Mouse (Mus musculus) ovary, postnatal 36 days (tissue): Measurements from ENCODE around the gene Rnf225.
"Not testable (repeated sequence)": the region's sequence is repeated elsewhere in the genome, so short reads cannot be mapped to it uniquely, and the experiment has no call there.

Experiments used
- DNase-seq: peaks from one replicate; pipeline ENCODE4 v3.0.0; 2022; ENCODE audit warnings: low spot score, mixed read lengths

The Rnf225 gene

DNA sequence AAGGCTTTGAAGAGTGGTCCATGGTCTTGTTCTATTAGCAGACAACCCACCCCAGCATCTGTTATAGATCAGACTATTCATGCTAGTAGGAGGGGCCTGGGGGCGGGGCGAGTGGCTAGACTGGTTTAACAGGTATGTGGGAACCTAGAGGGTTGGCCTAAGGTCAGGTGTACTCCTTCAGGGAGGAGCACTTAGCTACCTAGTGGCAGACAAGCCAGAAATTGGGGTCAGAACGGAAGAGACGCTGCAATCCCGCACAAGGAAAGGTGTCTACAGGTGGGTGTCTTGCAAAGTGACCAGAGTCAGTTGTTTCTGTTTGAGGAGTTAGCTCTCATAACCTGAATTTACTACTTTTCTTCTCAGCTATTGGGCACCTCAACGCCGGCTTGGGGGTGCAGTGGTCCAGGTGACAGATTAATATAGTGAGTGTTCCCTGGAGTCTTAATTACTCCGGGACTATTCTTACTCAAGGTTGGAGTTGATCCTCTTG, at the start of gene Rnf225:
Gene Rnf225 (plus strand): TSS at position 226 of the 490 bp plus-strand sequence.
- DNase-seq = peak; percentile 48

DNA sequence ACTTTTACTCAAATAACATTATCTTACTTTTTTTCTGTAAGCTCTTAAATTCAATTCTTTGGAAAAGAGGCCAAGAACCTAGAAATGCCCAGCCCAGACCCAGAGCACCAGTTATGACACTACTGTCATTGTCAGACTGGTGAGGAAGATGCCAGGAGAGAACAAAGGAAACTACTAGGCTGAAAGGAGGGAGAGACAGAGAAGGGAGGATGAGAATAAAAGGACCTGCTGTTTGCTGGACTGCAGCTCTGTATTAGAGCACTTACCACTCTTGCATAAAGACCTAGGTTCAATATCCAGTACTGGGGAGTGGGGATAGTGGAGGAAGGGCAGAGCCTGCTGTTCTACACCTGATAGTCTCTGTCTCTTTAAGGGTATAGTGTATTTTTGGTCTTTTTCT, 47.2 kb upstream of the Rnf225 start:
- no peak for DNase-seq

DNA sequence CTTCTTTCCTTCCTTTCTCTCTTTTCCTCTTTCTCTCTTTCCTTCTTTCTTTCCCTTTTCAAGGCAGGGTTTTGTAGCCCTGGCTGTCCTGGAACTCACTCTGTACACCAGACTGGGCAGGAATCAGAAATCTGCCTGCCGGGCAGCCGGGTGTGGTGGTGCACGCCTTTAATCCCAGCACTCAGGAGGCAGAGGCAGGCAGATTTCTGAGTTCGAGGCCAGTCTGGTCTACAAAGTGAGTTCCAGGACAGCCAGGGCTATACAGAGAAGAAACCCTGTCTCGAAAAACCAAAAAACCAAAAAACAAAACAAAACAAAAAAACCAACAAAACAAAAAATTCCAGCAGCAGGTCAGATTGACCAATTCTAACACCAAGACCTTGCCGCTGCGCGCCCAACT, 46.7 kb upstream of the Rnf225 start:
- not testable (repeated sequence) for DNase-seq

DNA sequence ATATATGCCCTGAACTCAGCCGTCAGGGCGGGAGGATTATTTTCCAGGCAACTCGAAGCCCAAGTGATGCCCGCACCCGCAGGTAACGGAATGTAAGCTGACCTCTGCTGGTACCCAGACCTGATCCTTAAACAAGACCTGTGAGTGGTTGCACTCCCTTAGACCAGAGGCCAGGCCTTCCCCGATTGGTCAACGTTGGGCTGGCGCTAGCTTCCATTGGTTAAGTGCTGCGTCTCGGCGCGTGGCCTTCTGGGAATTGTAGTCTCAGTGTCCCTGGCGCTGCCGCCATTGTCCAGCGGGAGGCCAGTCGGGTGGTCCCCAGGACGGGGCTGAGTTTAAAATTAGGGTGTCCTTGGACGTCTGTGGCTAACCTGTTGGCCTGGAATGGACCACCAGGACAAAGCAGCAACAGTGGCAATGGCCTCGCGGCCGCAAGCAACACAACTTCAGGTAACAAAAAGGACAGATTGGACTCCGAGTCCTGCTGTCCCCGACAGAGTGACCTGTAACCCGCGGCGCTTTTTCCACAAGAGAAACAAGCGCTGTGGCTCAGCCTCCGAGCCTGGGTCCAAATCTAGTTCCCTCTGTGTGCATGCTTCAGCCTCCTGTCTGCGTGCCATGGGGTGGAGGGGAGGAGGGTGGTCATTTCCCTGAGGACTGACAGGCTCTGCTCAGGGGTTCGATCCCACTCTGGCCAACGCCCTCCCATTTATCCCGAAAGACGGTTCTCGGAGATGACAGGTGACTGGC, 46.1 kb upstream of the Rnf225 start, which contains the start of gene Zfp128:
Gene Zfp128 (plus strand): TSS at position 267 of the 750 bp plus-strand sequence.
- DNase-seq = peak; percentile 90

DNA sequence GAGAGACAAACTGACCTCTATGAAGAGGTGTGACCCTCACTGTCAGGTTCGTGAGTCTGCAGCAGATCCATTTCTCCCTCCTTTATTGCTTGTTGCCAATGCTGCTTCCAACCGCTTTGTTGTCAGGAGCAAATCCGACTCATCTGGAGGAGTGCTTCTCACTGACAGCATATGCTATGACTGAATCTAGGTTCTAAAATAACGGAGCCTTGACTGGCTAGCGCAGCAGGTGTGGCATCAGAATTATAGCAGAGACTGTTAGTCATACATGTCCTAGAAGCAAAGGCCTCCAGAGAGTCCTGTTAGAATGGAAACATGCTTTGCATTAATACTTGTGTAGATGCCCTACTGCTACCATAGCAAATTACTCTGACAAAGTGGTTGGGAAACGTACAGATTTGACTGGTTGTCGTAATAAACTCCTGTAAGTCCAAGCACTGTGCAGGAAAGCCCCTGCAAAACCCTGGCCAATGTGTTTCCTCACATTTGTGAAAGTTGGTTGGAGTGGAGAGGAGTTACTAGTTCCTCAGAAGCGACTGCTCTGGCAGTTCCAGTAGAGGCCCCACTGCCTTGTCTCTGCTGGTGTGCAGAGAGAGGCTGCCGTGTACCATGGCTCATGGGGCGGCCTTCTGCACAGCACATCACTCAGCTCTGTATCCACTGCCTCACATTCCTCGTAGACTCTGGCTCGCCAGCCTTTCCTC, 40.5 kb upstream of the Rnf225 start:
- no peak for DNase-seq

DNA sequence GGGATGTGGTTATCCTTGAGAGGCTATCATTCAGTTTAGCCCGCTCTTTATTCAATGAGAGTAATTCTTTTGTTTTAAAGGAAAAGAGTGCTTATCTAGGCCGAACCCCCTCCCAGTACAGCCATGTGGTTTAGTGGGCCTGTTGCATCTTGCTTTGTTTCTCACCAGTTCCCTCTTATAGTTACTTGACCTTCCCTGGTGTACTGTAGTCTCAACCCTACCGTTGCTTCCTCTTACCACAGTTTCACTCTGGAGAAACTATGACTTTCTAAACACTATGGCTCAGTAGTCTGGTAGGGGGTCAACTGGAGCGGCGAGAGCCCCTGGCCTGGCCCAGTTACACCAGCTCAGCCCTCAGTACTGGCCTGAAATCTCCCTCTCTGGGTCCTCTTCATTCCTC, 39.6 kb upstream of the Rnf225 start:
- DNase-seq = no peak

DNA sequence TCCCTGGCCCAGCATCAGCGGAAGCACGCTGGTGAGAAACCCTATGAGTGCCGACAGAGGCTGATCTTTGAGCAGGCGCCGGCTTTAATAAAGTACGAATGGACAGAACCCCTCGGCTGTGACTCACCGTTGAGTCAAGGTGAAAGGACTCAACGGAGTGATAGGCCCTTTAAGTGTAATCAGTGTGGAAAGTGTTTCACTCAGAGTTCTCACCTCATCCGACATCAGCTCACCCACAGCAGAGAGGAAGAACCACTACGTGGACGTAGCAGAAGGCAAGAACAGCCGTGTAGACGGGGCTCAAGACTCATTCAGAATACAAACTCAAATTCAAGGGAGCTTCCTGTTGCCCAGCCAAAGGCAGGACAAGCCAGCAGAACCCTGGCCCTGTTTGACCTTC, 36.3 kb upstream of the Rnf225 start:
- DNase-seq = no peak

DNA sequence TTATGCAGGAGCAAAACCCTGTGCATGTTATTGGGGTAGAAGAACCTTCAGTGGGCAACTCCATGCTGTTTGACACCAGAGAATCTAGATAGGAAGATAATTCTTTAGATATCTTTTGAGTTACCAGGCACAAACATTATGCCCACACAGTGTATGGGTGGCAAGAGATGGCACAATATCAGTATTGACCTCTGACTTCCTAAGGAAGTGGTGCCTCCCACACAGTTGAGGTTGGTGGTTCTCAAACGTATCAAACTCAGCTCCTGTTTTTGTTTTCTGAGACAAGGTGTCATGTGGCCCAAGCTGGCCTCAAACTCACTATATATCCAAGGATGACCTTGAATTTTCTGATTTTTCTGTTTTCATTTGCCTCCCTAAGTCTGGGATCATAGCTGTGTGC, 35.9 kb upstream of the Rnf225 start:
- no peak for DNase-seq

DNA sequence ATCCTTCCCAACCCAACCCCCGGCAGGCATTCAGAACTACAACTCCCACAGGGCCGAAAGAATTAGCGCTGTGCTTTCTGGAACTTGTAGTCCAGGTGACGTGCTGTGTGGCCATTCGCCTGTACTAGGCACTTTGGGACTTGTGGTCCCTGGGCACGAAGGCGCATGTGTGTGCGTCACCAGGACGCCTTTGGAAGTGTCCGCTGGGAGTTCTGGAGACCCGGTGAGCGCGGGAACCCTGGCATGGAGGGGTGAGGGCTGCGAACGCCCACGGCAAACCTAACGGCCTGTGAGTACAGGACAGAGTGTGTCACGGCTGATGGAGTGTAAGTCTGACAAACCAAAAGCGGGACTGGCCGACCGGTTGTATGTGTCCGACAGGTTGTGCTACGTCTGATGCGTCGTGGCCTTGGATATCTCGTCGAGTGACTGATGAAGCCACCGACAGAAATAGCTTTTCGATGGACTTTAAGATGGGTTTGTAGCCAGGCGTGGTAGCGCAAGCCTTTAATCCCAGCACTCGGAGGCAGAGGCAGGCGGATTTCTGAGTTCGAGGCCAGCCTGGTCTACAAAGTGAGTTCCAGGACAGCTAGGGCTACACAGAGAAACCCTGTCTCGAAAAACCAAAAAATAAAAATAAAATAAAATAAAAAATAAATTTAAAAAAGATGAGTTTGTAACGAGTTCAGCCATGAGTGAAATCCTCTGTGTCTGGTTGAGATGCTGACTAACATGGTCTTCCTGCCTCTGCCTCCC, 29.4 kb upstream of the Rnf225 start, which contains the start of gene Zscan22:
Gene Zscan22 (plus strand): TSS at position 161 of the 756 bp plus-strand sequence.
- peak; percentile 86 for DNase-seq

DNA sequence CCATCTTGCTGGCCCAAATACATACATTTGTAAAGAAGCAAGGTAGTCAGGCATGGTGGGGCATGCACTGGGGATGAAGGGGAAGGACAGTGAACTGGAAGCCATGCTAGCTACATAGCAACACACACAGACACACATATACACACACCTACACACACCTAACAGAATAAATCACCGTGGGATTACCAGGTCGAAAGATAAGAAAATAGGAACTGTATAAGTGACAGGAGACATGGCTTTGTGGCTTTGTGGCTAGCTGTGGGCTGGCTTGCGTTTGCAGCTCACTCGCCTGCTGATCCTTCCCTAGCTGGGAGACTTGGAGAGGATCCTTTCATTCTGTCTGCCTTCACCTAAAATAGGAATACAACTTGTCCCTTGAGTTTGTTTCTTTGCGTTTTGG, 25.7 kb upstream of the Rnf225 start:
- DNase-seq = no peak

DNA sequence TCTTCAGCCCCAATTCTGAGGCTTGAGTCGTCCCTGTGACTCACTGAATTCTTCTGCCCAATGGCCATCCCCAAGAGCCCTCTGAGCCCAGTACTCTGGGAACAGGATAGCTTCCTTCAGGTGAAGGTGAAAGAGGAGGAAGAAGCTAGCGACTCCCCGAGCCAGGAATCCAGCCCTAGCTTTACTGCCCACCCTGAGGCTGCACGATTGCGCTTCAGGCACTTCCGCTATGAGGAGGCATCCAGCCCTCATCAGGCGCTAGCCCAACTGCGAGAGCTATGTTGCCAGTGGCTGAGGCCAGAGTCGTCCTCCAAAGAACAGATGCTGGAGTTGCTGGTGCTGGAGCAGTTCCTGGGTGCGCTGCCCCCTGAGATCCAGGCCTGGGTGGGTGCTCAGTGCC, 23.6 kb upstream of the Rnf225 start:
- no peak for DNase-seq

DNA sequence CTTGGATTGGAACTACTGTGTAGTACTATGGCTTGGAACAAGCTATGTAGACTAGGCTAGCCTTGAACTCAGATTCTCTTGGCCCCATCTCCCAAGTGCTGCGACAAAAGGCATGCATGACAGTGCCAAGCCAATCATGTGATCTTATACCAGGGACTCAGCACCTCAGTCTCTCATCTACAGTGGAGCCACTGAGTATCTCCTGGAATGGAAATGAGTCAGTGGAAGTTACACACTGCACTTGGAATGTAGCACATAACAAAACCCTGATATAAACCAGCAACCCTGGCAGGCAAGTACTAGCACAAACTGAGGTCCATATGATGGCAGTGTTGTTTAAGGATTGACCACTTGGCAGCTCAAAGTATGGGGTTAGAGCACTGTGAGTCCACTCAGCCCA, 22.1 kb upstream of the Rnf225 start:
- no peak for DNase-seq

DNA sequence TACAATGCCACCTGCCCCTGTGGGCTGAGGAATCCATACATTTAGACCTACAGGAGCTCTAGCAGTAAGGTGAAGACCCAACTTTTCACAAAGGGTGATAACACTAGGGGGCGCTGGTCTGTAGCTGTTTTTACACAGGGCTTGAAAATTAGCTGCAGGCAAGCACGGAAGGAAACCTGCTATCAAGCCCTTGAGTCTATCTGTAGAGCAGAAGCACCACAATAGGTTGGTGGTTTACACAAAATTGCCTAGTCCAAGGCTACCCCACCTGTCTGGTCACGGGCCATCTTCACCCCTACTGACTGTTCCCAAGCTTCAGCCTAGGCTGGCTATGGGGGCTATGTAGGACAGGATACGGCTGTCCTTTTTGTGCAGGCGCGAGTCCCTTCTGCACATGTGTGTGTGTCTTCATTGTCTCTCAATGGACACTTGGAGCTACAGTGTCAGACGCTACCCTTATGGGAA, 17.7 kb upstream of the Rnf225 start:
- peak; percentile 64 for DNase-seq

DNA sequence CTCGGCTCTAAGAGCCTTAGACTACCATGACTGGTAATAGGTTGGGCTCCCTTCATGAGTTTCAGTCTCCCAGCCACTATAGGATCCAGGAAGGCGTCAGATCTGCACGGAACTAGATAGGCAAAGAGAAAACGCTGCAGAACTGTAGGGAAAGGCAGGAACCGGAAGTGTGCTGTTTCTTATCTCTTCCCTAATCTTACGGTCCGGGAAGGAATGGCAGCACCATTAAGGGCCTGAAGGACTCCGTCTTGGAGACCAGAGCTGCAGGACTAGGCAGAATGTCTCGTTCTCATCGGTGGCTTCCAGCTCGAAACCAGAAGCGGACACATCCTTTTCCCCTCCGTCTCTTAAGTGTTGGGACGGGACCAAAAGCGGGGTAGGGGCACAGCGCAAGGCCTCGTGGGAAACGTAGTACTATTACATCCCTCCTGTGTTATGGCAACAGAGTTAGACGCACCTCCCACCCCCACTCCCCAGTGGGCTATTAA, 17.0 kb upstream of the Rnf225 start:
- DNase-seq = peak; percentile 62

DNA sequence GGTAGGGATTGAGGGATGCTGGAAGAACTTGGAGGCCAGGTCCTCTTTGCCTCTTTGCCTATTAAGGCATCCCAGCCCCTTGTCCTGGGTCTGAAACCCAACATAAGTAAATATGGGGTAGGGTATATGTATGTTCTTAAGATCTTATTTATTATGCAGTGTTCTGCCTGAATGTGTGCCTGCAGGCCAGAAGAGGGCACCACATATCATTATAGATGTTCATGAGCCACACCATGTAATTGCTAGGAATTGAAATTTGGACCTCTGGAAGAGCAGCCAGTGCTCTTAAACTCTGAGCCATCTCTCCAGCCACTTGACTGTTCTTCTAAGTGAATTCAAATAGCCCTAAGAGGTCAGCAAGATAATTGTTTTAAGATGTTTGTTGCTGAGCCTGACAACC, 13.7 kb upstream of the Rnf225 start:
- no peak for DNase-seq

DNA sequence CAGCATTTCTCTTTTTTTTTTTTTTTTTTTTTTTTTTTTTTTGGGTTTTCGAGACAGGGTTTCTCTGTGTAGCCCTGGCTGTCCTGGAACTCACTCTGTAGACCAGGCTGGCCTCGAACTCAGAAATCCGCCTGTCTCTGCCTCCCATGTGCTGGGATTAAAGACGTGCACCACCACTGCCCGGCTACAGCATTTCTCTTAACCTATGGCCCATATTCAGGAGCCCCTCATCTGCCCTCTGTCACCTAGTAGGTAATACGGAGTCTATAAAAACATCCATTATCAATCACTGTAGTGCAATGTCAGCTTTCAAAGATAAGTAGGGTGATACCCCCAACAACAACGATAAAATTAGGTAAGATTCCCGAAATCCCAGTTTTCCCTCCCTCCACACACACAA, 6.7 kb upstream of the Rnf225 start:
- not testable (repeated sequence) for DNase-seq

DNA sequence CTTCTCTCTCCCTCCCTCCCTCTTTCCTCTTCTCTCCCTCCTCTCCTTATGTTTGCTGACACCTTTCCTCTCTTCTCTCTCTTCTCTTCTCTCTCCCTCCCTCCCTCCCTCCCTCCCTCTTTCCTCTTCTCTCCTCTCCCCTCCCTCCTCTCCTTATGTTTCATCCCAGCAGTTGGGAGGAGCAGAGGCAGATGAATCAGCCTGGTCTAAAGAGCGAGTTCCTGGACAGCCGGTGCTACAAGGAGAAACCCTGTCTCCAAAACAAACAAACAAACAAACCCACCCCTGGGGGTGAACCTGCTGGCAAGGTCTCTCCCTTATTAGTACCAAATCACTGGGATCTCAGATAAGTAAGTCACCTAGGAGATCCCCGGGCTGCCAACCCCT, 5.9 kb upstream of the Rnf225 start:
- DNase-seq = no peak

DNA sequence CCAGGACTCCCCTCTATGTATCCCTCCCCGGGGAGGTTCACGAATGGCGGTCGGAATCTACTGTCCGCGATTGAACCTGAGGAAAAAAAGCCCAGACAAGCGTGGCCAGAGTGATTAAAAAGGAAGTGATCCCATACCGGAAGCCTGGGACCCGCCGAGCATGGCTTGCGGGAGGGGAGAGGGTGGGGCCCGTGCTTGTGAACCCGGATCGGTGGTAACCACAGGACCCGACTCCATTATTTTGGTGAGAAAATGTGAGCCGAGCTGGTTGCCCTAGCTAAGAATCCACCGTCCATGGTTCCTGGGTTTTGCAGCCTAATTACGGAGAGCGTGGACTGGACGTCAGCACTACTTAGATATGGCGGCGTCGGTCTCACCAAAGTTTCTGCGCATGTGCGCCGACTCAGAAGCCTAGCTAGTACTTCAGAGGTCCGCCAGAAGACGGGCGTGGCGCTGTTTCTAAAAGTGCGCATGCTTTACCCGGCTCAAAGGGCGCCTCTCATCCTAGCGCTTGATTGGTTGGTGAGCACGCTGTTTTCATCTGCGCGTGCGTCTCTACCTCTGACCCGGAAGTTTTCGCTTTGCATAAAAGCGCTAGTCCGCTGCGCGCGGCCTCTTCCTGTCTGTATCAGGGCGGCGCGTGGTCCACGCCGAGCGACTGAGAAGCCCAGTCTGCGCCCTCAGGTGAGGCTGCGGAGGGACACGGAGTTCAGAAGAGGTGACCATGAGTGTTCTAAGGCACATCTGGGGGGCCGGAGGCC, 5.3 kb upstream of the Rnf225 start, which contains the start of gene Rps5:
Gene Rps5 (plus strand): TSS at position 586 of the 761 bp plus-strand sequence.
- DNase-seq = peak; percentile 97

DNA sequence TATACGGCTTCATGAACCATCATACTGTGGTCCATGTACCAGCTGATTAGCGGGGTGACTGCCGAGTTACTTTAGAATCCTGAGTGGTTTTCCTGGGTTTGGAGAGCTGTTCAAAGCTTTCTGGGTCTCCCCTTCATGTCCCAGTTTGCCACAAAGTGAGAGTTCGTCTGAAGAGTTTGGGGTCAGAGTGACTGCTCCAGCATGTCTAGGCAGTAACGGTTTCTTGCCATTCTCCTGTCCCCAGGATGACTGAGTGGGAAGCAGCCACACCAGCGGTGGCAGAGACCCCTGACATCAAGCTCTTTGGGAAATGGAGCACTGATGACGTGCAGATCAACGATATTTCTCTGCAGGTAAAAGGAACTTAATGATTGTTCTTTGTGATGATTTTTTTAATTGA, 4.5 kb upstream of the Rnf225 start:
- DNase-seq = no peak

DNA sequence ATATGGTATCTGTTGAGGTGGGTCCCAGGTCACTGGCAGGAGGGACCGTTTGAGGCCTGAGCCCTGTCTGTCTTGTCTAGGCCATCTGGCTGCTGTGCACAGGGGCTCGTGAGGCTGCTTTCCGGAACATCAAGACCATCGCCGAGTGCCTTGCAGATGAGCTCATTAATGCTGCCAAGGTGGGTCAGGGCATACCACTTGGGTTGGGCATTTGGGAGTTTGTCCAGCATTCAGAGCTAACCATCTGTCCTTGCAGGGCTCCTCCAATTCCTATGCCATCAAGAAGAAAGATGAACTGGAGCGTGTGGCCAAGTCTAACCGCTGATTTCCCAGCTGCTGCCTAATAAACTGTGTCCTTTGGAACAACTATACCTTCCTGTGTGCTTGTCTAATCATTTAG, 900 bp upstream of the Rnf225 start:
- DNase-seq = no peak
